Mouse (Mus musculus): Measurements from ENCODE around the gene Taldo1. TPM values are rescaled to one million over a fixed set of nuclear protein-coding genes. Genes with fewer than 3 reads are reported as not detected.

Gene Taldo1
- polyA plus RNA-seq (2015; fragmentation: Nextera tagmentation; extraction: Ambion mirVana): 246 and 265 TPM in 2 replicates

DNA sequence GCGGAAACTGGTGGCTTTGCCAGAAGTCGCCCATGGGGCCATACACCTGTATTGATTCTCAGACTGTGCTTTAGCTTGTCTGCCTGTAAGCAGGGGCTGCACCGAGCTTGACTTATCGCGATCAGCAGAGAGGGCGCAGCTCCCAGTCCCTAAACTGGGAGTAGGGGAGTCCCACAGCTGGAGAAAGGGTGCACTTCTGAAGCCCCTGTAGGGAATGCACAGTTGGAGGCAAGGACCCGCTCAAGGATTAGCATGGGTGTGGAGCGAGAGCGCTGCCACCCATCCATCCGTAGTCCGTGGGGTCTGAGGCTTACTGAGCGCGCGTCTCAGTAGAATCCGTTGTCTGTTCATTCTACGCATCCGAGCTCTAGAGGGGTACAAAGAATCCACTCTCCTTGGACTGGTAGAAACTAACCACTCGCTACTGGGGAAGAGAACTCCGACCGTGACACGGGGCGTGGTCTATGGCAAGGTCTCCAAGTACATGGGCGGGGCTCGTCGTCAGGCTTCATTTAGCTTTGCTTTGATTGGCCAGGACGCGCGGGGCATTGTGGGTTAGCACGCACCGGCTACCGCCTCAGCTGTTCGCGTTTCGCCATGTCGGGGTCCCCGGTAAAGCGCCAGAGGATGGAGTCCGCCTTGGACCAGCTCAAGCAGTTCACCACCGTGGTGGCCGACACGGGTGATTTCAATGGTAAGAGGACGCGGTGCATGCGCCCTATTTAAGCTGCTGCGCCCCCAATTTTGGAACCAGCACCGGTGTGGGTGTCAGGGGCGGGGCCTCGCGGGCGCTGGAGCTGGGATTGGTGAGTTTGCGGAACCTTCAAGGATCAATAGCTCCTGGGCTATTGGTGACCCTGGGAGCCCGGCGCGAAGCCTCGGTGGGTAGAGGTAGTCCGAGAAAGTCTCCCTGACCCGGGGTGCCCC is at the start of gene Taldo1:
Gene Taldo1, plus strand, starts transcription at position 575 of the 927 bp plus-strand sequence.
- H3K4me1 ChIP-seq (ENCODE audit: insufficient read depth): peaks cover 36% of the 10 kb centered on the region
- peaks cover 15% of the 10 kb centered on the region for H3K36me3 ChIP-seq (replicated peaks; ENCODE audit: insufficient read depth, low read length)
- TF ChIP-seq CTCF (IDR thresholded peaks at IDR 0.05; ENCODE audit: low read depth) (no peak), EP300 (IDR thresholded peaks at IDR 0.05; ENCODE audit: low read depth) (no peak)
- H3K27me3 ChIP-seq (ENCODE audit: insufficient read depth, low read length): no peaks in the 10 kb centered on the region
- H3K27ac ChIP-seq (ENCODE audit: low read depth): peak within 1 kb of the TSS; percentile 95
- no peaks in the 10 kb centered on the region for H3K9me3 ChIP-seq (ENCODE audit: low read length)
- peak within 1 kb of the TSS; percentile 66 for H3K4me3 ChIP-seq (ENCODE audit: low read depth, low read length)
- peak within 1 kb of the TSS; percentile 75 for H3K9ac ChIP-seq (replicated peaks)
- WGBS (ENCODE audit: insufficient replicate concordance): under 1% methylated on average over 57 of the region's 57 CpGs
- peak; percentile 98 for DNase-seq
- ATAC-seq: peak; percentile 89
- H3K4me2 ChIP-seq (ENCODE audit: low read depth, low read length): peak within 1 kb of the TSS; percentile 92

DNA sequence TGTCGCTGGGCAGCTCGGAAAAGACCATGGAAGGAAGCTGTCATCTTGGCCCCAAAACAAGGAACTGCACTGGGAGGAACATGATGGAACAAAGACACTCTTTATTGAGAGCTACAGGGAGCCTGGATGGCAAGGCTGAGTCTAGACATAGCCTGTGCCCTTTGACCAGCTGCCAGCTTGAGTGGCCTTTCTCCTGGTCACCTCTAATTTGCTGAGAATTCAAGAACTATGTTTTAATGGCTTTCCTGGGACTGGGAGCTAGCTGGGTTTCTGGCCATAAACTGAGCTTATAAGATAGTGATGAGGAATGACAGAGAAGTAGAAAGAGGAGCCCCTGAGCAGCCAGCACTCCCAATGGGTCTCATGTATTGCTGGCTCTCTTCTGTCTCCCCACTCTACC is 48.8 kb upstream of the Taldo1 start:
- H3K4me3 ChIP-seq (ENCODE audit: low read depth, low read length): no peak overlapping the region
- WGBS (ENCODE audit: insufficient replicate concordance): 66% methylated on average over 2 of the region's 2 CpGs
- DNase-seq: no peak
- H3K9ac ChIP-seq (replicated peaks): 0 out of 2 replicates have a peak overlapping the region, but pooled peaks have one; percentile 16
- no peak for ATAC-seq
- TF ChIP-seq EP300 (IDR thresholded peaks at IDR 0.05; ENCODE audit: low read depth) (no peak), CTCF (IDR thresholded peaks at IDR 0.05; ENCODE audit: low read depth) (no peak)
- H3K27ac ChIP-seq (ENCODE audit: low read depth): peak overlapping the region; percentile 70; the same call in 1 of the 2 replicates
- peaks cover 22% of the 10 kb centered on the region for H3K4me1 ChIP-seq (ENCODE audit: insufficient read depth)
- peak overlapping the region; percentile 18; the same call in 1 of the 2 replicates for H3K4me2 ChIP-seq (ENCODE audit: low read depth, low read length)
- H3K9me3 ChIP-seq (ENCODE audit: low read length): no peaks in the 10 kb centered on the region
- H3K36me3 ChIP-seq (replicated peaks; ENCODE audit: insufficient read depth, low read length): peaks cover 4% of the 10 kb centered on the region
- H3K27me3 ChIP-seq (ENCODE audit: insufficient read depth, low read length): no peaks in the 10 kb centered on the region

GRCm38 (mm10) chr7:141343696-141344095 is 48.3 kb upstream of the Taldo1 start:
- 59% methylated on average over 7 of the region's 7 CpGs for WGBS (ENCODE audit: insufficient replicate concordance)
- Histone ChIP-seq H3K36me3 (replicated peaks; ENCODE audit: insufficient read depth, low read length) (peaks cover 4% of the 10 kb centered on the region), H3K4me3 (ENCODE audit: low read depth, low read length) (no peak overlapping the region), H3K4me2 (ENCODE audit: low read depth, low read length) (peak overlapping the region; percentile 18; the same call in 1 of the 2 replicates), H3K9me3 (ENCODE audit: low read length) (no peaks in the 10 kb centered on the region), H3K4me1 (ENCODE audit: insufficient read depth) (peaks cover 18% of the 10 kb centered on the region), H3K27ac (ENCODE audit: low read depth) (peak overlapping the region; percentile 70; the same call in 1 of the 2 replicates), H3K9ac (replicated peaks) (0 out of 2 replicates have a peak overlapping the region, but pooled peaks have one; percentile 16), H3K27me3 (ENCODE audit: insufficient read depth, low read length) (no peaks in the 10 kb centered on the region)
- DNase-seq: no peak
- TF ChIP-seq EP300 (IDR thresholded peaks at IDR 0.05; ENCODE audit: low read depth) (no peak), CTCF (IDR thresholded peaks at IDR 0.05; ENCODE audit: low read depth) (no peak)
- ATAC-seq: no peak

GRCm38 (mm10) chr7:141344787-141345186 is 47.2 kb upstream of the Taldo1 start:
- H3K9ac ChIP-seq (replicated peaks): no peak overlapping the region
- no peaks in the 10 kb centered on the region for H3K27me3 ChIP-seq (ENCODE audit: insufficient read depth, low read length)
- 75% methylated on average over 5 of the region's 5 CpGs for WGBS (ENCODE audit: insufficient replicate concordance)
- H3K27ac ChIP-seq (ENCODE audit: low read depth): no peak overlapping the region
- H3K36me3 ChIP-seq (replicated peaks; ENCODE audit: insufficient read depth, low read length): peaks cover 4% of the 10 kb centered on the region
- no peaks in the 10 kb centered on the region for H3K9me3 ChIP-seq (ENCODE audit: low read length)
- H3K4me1 ChIP-seq (ENCODE audit: insufficient read depth): peaks cover 13% of the 10 kb centered on the region
- ATAC-seq (no peak), DNase-seq (no peak)
- TF ChIP-seq CTCF (IDR thresholded peaks at IDR 0.05; ENCODE audit: low read depth): no peak
- no peak for TF ChIP-seq EP300 (IDR thresholded peaks at IDR 0.05; ENCODE audit: low read depth)
- no peak overlapping the region for H3K4me2 ChIP-seq (ENCODE audit: low read depth, low read length)
- H3K4me3 ChIP-seq (ENCODE audit: low read depth, low read length): no peak overlapping the region

GRCm38 (mm10) chr7:141351061-141351460 is 40.9 kb upstream of the Taldo1 start:
- H3K4me1 ChIP-seq (ENCODE audit: insufficient read depth): no peaks in the 10 kb centered on the region
- TF ChIP-seq EP300 (IDR thresholded peaks at IDR 0.05; ENCODE audit: low read depth): no peak
- TF ChIP-seq CTCF (IDR thresholded peaks at IDR 0.05; ENCODE audit: low read depth): no peak
- no peak overlapping the region for H3K4me3 ChIP-seq (ENCODE audit: low read depth, low read length)
- DNase-seq (no peak), ATAC-seq (peak; percentile 57; the same call in 1 of the 2 replicates)
- H3K9ac ChIP-seq (replicated peaks): no peak overlapping the region
- H3K27ac ChIP-seq (ENCODE audit: low read depth): 0 out of 2 replicates have a peak overlapping the region, but pooled peaks have one; percentile 12
- no peaks in the 10 kb centered on the region for H3K9me3 ChIP-seq (ENCODE audit: low read length)
- H3K27me3 ChIP-seq (ENCODE audit: insufficient read depth, low read length): no peaks in the 10 kb centered on the region
- 60% methylated on average over 6 of the region's 6 CpGs for WGBS (ENCODE audit: insufficient replicate concordance)
- 0 out of 2 replicates have a peak, but pooled peaks cover 5% of the 10 kb centered on the region for H3K36me3 ChIP-seq (replicated peaks; ENCODE audit: insufficient read depth, low read length)
- no peak overlapping the region for H3K4me2 ChIP-seq (ENCODE audit: low read depth, low read length)

- whole genome bisulfite sequencing (ENCODE audit: insufficient replicate concordance): 82% methylated on average over 8 of the region's 8 CpGs
- TF ChIP-seq CTCF (IDR thresholded peaks at IDR 0.05; ENCODE audit: low read depth) (no peak), EP300 (IDR thresholded peaks at IDR 0.05; ENCODE audit: low read depth) (no peak)
- ATAC-seq: no peak
These were observed 36.9 kb upstream of the Taldo1 start for GRCm38 (mm10) chr7:141355051-141355450.

More at GRCm38 (mm10) chr7:141355051-141355450, 36.9 kb upstream of the Taldo1 start:
- H3K9ac ChIP-seq (replicated peaks): no peak overlapping the region
- H3K27ac ChIP-seq (ENCODE audit: low read depth): no peak overlapping the region
- H3K4me2 ChIP-seq (ENCODE audit: low read depth, low read length): no peak overlapping the region
- no peaks in the 10 kb centered on the region for H3K4me1 ChIP-seq (ENCODE audit: insufficient read depth)
- DNase-seq: no peak
- no peak overlapping the region for H3K4me3 ChIP-seq (ENCODE audit: low read depth, low read length)
- peaks cover 11% of the 10 kb centered on the region; the same call in 1 of the 2 replicates for H3K36me3 ChIP-seq (replicated peaks; ENCODE audit: insufficient read depth, low read length)
- H3K9me3 ChIP-seq (ENCODE audit: low read length): no peaks in the 10 kb centered on the region
- H3K27me3 ChIP-seq (ENCODE audit: insufficient read depth, low read length): no peaks in the 10 kb centered on the region
